In genomic region chr8:110775316-110775715, GRCm38 (mm10) we compare ENCODE assay signal across 14 mouse cellular contexts. TPM values are rescaled to one million over a fixed set of nuclear protein-coding genes. Genes with fewer than 3 reads are reported as not detected.
DNase-seq lines count a peak whose midpoint lies in the region; ATAC-seq and TF ChIP-seq lines count a peak whose summit lies in the region.
"Had no signal": no experiment of that assay in that cellular context is flagged by ENCODE, and none has a peak within 500 bp of the region (broad histone marks: within the 10 kb centered on the region; RNA-seq: fewer than 3 reads in every experiment).

No protein-coding gene starts in this region.

- H3K36me3 ChIP-seq in heart, adult 2 months (ENCODE audit: control insufficient read depth, insufficient read depth, low read length) = no peaks in the 10 kb centered on the region
- no peaks in the 10 kb centered on the region for H3K36me3 ChIP-seq in lung, embryonic 14.5 days (ENCODE audit: insufficient read depth)
- no peaks in the 10 kb centered on the region for H3K36me3 ChIP-seq in ES-Bruce4 (ENCODE audit: control insufficient read depth, insufficient read depth, low read length, poor library complexity, severe bottlenecking)
- no peaks in the 10 kb centered on the region for H3K36me3 ChIP-seq in midbrain, embryonic 15.5 days (replicated peaks)
- H3K36me3 ChIP-seq: embryonic facial prominence, embryonic 15.5 days; limb, embryonic 13.5 days had no signal

- no peak for TF ChIP-seq EP300 in heart, adult 2 months (IDR thresholded peaks at IDR 0.05; ENCODE audit: insufficient read depth, low read depth, low read length)
- TF ChIP-seq EP300 in ES-Bruce4 (IDR thresholded peaks at IDR 0.05; ENCODE audit: insufficient read depth, low read depth, low read length) = no peak

- H3K4me3 ChIP-seq in heart, adult 2 months = no peak overlapping the region
- no peak overlapping the region for H3K4me3 ChIP-seq in lung, embryonic 14.5 days (ENCODE audit: low read depth, low read length)
- H3K4me3 ChIP-seq in ES-Bruce4 (ENCODE audit: low read depth, low read length) = no peak overlapping the region
- no peak overlapping the region for H3K4me3 ChIP-seq in midbrain, embryonic 15.5 days
- H3K4me3 ChIP-seq: embryonic facial prominence, embryonic 15.5 days; limb, embryonic 13.5 days had no signal

- no peaks in the 10 kb centered on the region for H3K27me3 ChIP-seq in heart, adult 2 months (ENCODE audit: control insufficient read depth, insufficient read depth, low read length)
- no peaks in the 10 kb centered on the region for H3K27me3 ChIP-seq in lung, embryonic 14.5 days (ENCODE audit: insufficient read depth, low read length)
- no peaks in the 10 kb centered on the region for H3K27me3 ChIP-seq in ES-Bruce4 (ENCODE audit: control insufficient read depth, insufficient read depth, low read length, poor library complexity, severe bottlenecking)
- H3K27me3 ChIP-seq in midbrain, embryonic 15.5 days (replicated peaks) = no peaks in the 10 kb centered on the region
- H3K27me3 ChIP-seq: embryonic facial prominence, embryonic 15.5 days; limb, embryonic 13.5 days had no signal

- no peaks in the 10 kb centered on the region for H3K79me2 ChIP-seq in heart, adult 2 months (replicated peaks; ENCODE audit: control insufficient read depth, insufficient read depth, low read length)

- TF ChIP-seq CTCF in heart, adult 2 months (IDR thresholded peaks at IDR 0.05) = peak; percentile 57
- TF ChIP-seq CTCF in lung, embryonic 14.5 days (IDR thresholded peaks at IDR 0.05; ENCODE audit: low read depth) = peak; percentile 62
- peak; percentile 63 for TF ChIP-seq CTCF in ES-Bruce4 (IDR thresholded peaks at IDR 0.05; ENCODE audit: low read depth, low read length)

- H3K4me1 ChIP-seq in heart, adult 2 months (ENCODE audit: control insufficient read depth, insufficient read depth, low read length) = peaks cover 2% of the 10 kb centered on the region; the same call in 1 of the 2 replicates
- H3K4me1 ChIP-seq in lung, embryonic 14.5 days (ENCODE audit: insufficient read depth) = no peaks in the 10 kb centered on the region
- H3K4me1 ChIP-seq in ES-Bruce4 (ENCODE audit: control insufficient read depth, insufficient read depth, low read length) = no peaks in the 10 kb centered on the region
- no peaks in the 10 kb centered on the region for H3K4me1 ChIP-seq in midbrain, embryonic 15.5 days
- H3K4me1 ChIP-seq: embryonic facial prominence, embryonic 15.5 days; limb, embryonic 13.5 days had no signal

- no peak for ATAC-seq in lung, embryonic 14.5 days (ENCODE audit: insufficient read depth)
- ATAC-seq in inflammation-experienced regulatory T-cells, adult 6 months = no peak
- ATAC-seq in midbrain, embryonic 15.5 days (replicated peaks) = no peak
- ATAC-seq: activated CD4-positive, CD25-positive, alpha-beta regulatory T cell, adult 4 months; forebrain, embryonic 16.5 days had no signal

- TF ChIP-seq POLR2A in heart, adult 2 months (IDR thresholded peaks at IDR 0.05; ENCODE audit: insufficient read depth, low read depth, low read length) = no peak
- no peak for TF ChIP-seq POLR2A in ES-Bruce4 (IDR thresholded peaks at IDR 0.05; ENCODE audit: insufficient read depth, low read length)

- no peak overlapping the region for H3K4me2 ChIP-seq in lung, embryonic 14.5 days
- no peak overlapping the region for H3K4me2 ChIP-seq in midbrain, embryonic 15.5 days
- H3K4me2 ChIP-seq: embryonic facial prominence, embryonic 15.5 days; limb, embryonic 13.5 days had no signal

- 74% methylated on average over 8 of the region's 8 CpGs for WGBS in heart, adult 2 months
- WGBS in lung, embryonic 14.5 days = 71% methylated on average over 8 of the region's 8 CpGs
- WGBS in midbrain, embryonic 15.5 days = 74% methylated on average over 8 of the region's 8 CpGs

- intact Hi-C loops in heart, adult 2 months (cut with DNase I) = no loop called here
- intact Hi-C loops in heart, postnatal 10 days (cut with DNase I) = no loop called here

- H3K27ac ChIP-seq in heart, adult 2 months = no peak overlapping the region; the same call in 1 of the 2 replicates
- no peak overlapping the region for H3K27ac ChIP-seq in lung, embryonic 14.5 days (ENCODE audit: low read depth)
- no peak overlapping the region for H3K27ac ChIP-seq in ES-Bruce4 (ENCODE audit: insufficient read depth, low read length)
- H3K27ac ChIP-seq in midbrain, embryonic 15.5 days = no peak overlapping the region
- H3K27ac ChIP-seq: embryonic facial prominence, embryonic 15.5 days; limb, embryonic 13.5 days had no signal

- H3K9me3 ChIP-seq in lung, embryonic 14.5 days (ENCODE audit: low read depth, low read length) = no peaks in the 10 kb centered on the region
- peaks cover 6% of the 10 kb centered on the region for H3K9me3 ChIP-seq in ES-Bruce4 (replicated peaks; ENCODE audit: control insufficient read depth, insufficient read depth, low read length, poor library complexity, severe bottlenecking)
- no peaks in the 10 kb centered on the region for H3K9me3 ChIP-seq in midbrain, embryonic 15.5 days
- H3K9me3 ChIP-seq: embryonic facial prominence, embryonic 15.5 days had no signal

- no peak overlapping the region for H3K9ac ChIP-seq in heart, adult 2 months (ENCODE audit: low read depth, low read length)
- no peak overlapping the region for H3K9ac ChIP-seq in lung, embryonic 14.5 days
- no peak overlapping the region for H3K9ac ChIP-seq in ES-Bruce4 (ENCODE audit: low read depth, poor library complexity, severe bottlenecking)
- H3K9ac ChIP-seq in midbrain, embryonic 15.5 days = no peak overlapping the region
- H3K9ac ChIP-seq: embryonic facial prominence, embryonic 15.5 days; limb, embryonic 13.5 days had no signal

- no peak for DNase-seq in heart, adult 2 months
- DNase-seq in heart, postnatal 10 days = no peak
- DNase-seq in lung, embryonic 14.5 days = no peak
- DNase-seq in lung, postnatal 4 days = no peak
- DNase-seq in induced T-regulatory cell, adult 2 months (ENCODE audit: low read depth) = peak; percentile 36
- DNase-seq: cerebellum, postnatal 36 days had no signal

RNA-seq across cellular contexts. Expression of gene Il34, which starts 30.4 kb away (rescaled TPM):
- total RNA-seq in heart, adult 2 months (2021) = 1 to 10 TPM; 3.3 to 5.3 TPM
- polyA plus RNA-seq in heart, adult 2 months (2012; rRNA removed) = 7.2 and 15.3 TPM in 2 replicates
- 1 to 10 TPM; 5.1 to 8.1 TPM for total RNA-seq in heart, postnatal 10 days (2021)
- polyA plus RNA-seq in lung, embryonic 14.5 days (2014; fragmentation: Nextera tagmentation; extraction: Ambion mirVana) = 1.6 and 2.4 TPM in 2 replicates
- polyA plus RNA-seq in ES-Bruce4 (2011; ENCODE audit: insufficient read depth, insufficient read length, low read depth, missing spikeins) = 0.34 and 1.0 TPM in 2 replicates
- polyA plus RNA-seq in inflammation-experienced regulatory T-cells, adult 6 months (2017; shearing (Covaris generic)) = not detected
- polyA plus RNA-seq in midbrain, embryonic 15.5 days (2015; fragmentation: Nextera tagmentation; extraction: Ambion mirVana) = 6.9 and 8.2 TPM in 2 replicates
- total RNA-seq: granulocyte monocyte progenitor cell, adult 5-6 weeks had no signal
- polyA plus RNA-seq: activated CD4-positive, CD25-positive, alpha-beta regulatory T cell, adult 4 months had no signal

RNA-seq across cellular contexts. Expression of gene Mtss1l, which starts 54.0 kb away (rescaled TPM):
- 10 to 100 TPM; 38.8 to 39.6 TPM for total RNA-seq in heart, adult 2 months (2021)
- polyA plus RNA-seq in heart, adult 2 months (2012; rRNA removed) = 34.3 and 39.7 TPM in 2 replicates
- total RNA-seq in heart, postnatal 10 days (2021) = 10 to 100 TPM; 36.2 to 39.6 TPM
- polyA plus RNA-seq in lung, embryonic 14.5 days (2014; fragmentation: Nextera tagmentation; extraction: Ambion mirVana) = 30.9 and 39.9 TPM in 2 replicates
- 7.1 and 9.5 TPM in 2 replicates for polyA plus RNA-seq in ES-Bruce4 (2011; ENCODE audit: insufficient read depth, insufficient read length, low read depth, missing spikeins)
- under 1 TPM in 1 of 3 experiments, not detected in 2; 0.19 TPM for polyA plus RNA-seq in inflammation-experienced regulatory T-cells, adult 6 months (2017; shearing (Covaris generic))
- 45.7 and 50.0 TPM in 2 replicates for polyA plus RNA-seq in midbrain, embryonic 15.5 days (2015; fragmentation: Nextera tagmentation; extraction: Ambion mirVana)
- total RNA-seq: granulocyte monocyte progenitor cell, adult 5-6 weeks had no signal
